Mouse (Mus musculus): ENCODE measurements around the gene Fam81a. TPM values are rescaled to one million over a fixed set of nuclear protein-coding genes. Genes with fewer than 3 reads are reported as not detected.

The Fam81a gene
- polyA plus RNA-seq, 1 experiment from 2014 or later = 5.9 TPM

Other genes starting within 250 kb of the Fam81a start
- gene Bnip2, start 153.1 kb downstream of the Fam81a start, polyA plus RNA-seq (2015; fragmentation: Nextera tagmentation; extraction: Ambion mirVana) = 121 and 122 TPM in 2 replicates
- 196 and 201 TPM in 2 replicates for gene Gtf2a2, start 130.0 kb downstream of the Fam81a start, polyA plus RNA-seq (2015; fragmentation: Nextera tagmentation; extraction: Ambion mirVana)
- 0.10 and 0.15 TPM in 2 replicates for gene Gcnt3, start 104.5 kb downstream of the Fam81a start, polyA plus RNA-seq (2015; fragmentation: Nextera tagmentation; extraction: Ambion mirVana)
- gene Myo1e, start 64.8 kb upstream of the Fam81a start, polyA plus RNA-seq (2015; fragmentation: Nextera tagmentation; extraction: Ambion mirVana) = 36.3 and 40.3 TPM in 2 replicates